Mouse (Mus musculus): ENCODE data around the gene Oog3. TPM values are rescaled to one million over a fixed set of nuclear protein-coding genes. Genes with fewer than 3 reads are reported as not detected.

The Oog3 gene
- not detected in 2 replicates for polyA plus RNA-seq (2015; fragmentation: Nextera tagmentation; extraction: Ambion mirVana)

DNA sequence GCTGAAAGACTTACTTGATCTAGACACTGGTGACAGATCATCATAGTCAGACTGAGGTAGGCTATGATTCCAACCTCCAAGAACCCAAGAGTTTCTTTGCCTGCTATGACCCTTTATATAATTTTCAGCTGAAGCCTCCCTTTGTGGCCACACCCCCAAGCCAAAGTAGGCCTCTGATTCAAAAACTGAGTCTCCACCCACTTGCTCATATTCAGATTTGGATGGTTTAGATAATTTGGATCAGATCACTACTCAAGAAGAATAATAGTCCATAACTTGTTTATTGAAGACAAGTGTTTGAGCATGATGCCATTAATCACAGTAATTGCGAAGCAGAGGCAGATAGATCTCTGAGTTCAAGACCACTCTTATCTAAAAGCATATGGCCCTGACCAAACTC, at the start of gene Oog3:
TSS of gene Oog3 (minus strand) at position 101 of the 400 bp plus-strand sequence.
- WGBS = 76% methylated on average over 1 of the region's 1 CpGs
- Histone ChIP-seq H3K9ac (replicated peaks) (no peak within 1 kb of the TSS), H3K27ac (replicated peaks) (no peak within 1 kb of the TSS), H3K9me3 (replicated peaks) (peaks cover 35% of the 10 kb centered on the region), H3K4me3 (replicated peaks) (no peak within 1 kb of the TSS), H3K36me3 (no peaks in the 10 kb centered on the region), H3K27me3 (replicated peaks) (no peaks in the 10 kb centered on the region), H3K4me2 (no peak within 1 kb of the TSS), H3K4me1 (no peaks in the 10 kb centered on the region)
- no peak for ATAC-seq (ENCODE audit: low FRiP score)

DNA sequence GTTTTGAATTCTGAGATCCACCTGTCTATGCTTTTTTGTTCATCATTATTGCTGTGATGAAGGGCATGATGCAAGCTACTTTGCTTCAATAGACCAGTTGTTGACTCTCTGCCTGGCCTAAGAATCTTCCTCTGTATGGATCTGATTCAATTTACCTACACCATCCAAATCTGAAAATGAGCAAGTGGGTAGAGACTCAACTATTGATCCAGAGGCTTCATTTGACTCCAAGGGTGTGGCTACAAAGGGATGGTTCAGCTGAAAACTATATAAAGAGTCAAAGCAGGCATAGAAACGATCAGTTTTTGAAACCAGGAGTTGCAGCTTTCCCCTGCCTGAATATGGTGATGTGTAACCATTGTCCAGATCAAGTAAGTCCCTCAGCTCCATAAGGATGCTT, 28.0 kb upstream of the Oog3 start, which contains the start of gene Oog2:
TSS of gene Oog2 (plus strand) at position 301 of the 400 bp plus-strand sequence.
- Histone ChIP-seq H3K27me3 (replicated peaks) (no peaks in the 10 kb centered on the region), H3K4me1 (no peaks in the 10 kb centered on the region), H3K27ac (replicated peaks) (no peak within 1 kb of the TSS), H3K9ac (replicated peaks) (no peak within 1 kb of the TSS), H3K9me3 (replicated peaks) (peaks cover 16% of the 10 kb centered on the region), H3K4me3 (replicated peaks) (no peak within 1 kb of the TSS), H3K36me3 (no peaks in the 10 kb centered on the region), H3K4me2 (no peak within 1 kb of the TSS)
- WGBS = 39% methylated on average over 1 of the region's 1 CpGs
- ATAC-seq (ENCODE audit: low FRiP score) = no peak

Other genes with a start within 250 kb of the Oog3 start
- gene Pramef25, start 211.6 kb downstream of the Oog3 start, polyA plus RNA-seq (2015; fragmentation: Nextera tagmentation; extraction: Ambion mirVana) = not detected in 2 replicates
- not detected in 2 replicates for gene Gm13101, start 195.7 kb downstream of the Oog3 start, polyA plus RNA-seq (2015; fragmentation: Nextera tagmentation; extraction: Ambion mirVana)
- not detected in 2 replicates for gene Pramef17, start 168.3 kb downstream of the Oog3 start, polyA plus RNA-seq (2015; fragmentation: Nextera tagmentation; extraction: Ambion mirVana)
- gene Pramel4, start 103.5 kb downstream of the Oog3 start, polyA plus RNA-seq (2015; fragmentation: Nextera tagmentation; extraction: Ambion mirVana) = not detected in 2 replicates
- gene Gm13102, start 56.2 kb downstream of the Oog3 start, polyA plus RNA-seq (2015; fragmentation: Nextera tagmentation; extraction: Ambion mirVana) = not detected in 2 replicates
- not detected in 2 replicates for gene Oog2, start 28.1 kb upstream of the Oog3 start, polyA plus RNA-seq (2015; fragmentation: Nextera tagmentation; extraction: Ambion mirVana)
- gene C87977, start 50.7 kb upstream of the Oog3 start, polyA plus RNA-seq (2015; fragmentation: Nextera tagmentation; extraction: Ambion mirVana) = not detected in 2 replicates
- not detected in 2 replicates for gene Pramel5, start 117.8 kb upstream of the Oog3 start, polyA plus RNA-seq (2015; fragmentation: Nextera tagmentation; extraction: Ambion mirVana)
- not detected in 2 replicates for gene Gm13128, start 167.6 kb upstream of the Oog3 start, polyA plus RNA-seq (2015; fragmentation: Nextera tagmentation; extraction: Ambion mirVana)
- not detected in 2 replicates for gene Gm13119, start 195.3 kb upstream of the Oog3 start, polyA plus RNA-seq (2015; fragmentation: Nextera tagmentation; extraction: Ambion mirVana)
- not detected in 2 replicates for gene Pramef20, start 215.3 kb upstream of the Oog3 start, polyA plus RNA-seq (2015; fragmentation: Nextera tagmentation; extraction: Ambion mirVana)
- gene Pramef12, start 245.8 kb upstream of the Oog3 start, polyA plus RNA-seq (2015; fragmentation: Nextera tagmentation; extraction: Ambion mirVana) = not detected in 2 replicates